Comparison of ENCODE assay signal across 9 mouse cellular contexts in genomic region chrX:21334499-21335032, GRCm38 (mm10).
DNase-seq lines count a peak whose midpoint lies in the region; ATAC-seq and TF ChIP-seq lines count a peak whose summit lies in the region.
"Had no signal": no experiment of that assay in that cellular context is flagged by ENCODE, and none has a peak within 500 bp of the region (broad histone marks: within the 10 kb centered on the region; RNA-seq: fewer than 3 reads in every experiment).

No protein-coding gene starts in this region.

- no peak for DNase-seq in lung, adult 2 months
- DNase-seq in lung, postnatal 25 days (ENCODE audit: low spot score), result no peak
- peak; percentile 40 for DNase-seq in midbrain, postnatal 0 days (ENCODE audit: low spot score)
- DNase-seq in left cerebral cortex, postnatal 36 days (ENCODE audit: low spot score in 2 of 2), result no peak
- no peak for DNase-seq in thymus, postnatal 10 days (ENCODE audit: low spot score in 2 of 2)

- H3K9ac ChIP-seq in embryonic facial prominence, embryonic 15.5 days, result no peak overlapping the region
- peak overlapping the region; percentile 38; the same call in 1 of the 2 replicates for H3K9ac ChIP-seq in kidney, embryonic 16.5 days (replicated peaks; ENCODE audit: low read length)
- no peak overlapping the region for H3K9ac ChIP-seq in midbrain, postnatal 0 days (replicated peaks; ENCODE audit: low read length, poor library complexity, severe bottlenecking)

- H3K4me2 ChIP-seq in embryonic facial prominence, embryonic 15.5 days (replicated peaks), result peak overlapping the region; percentile 40
- H3K4me2 ChIP-seq in kidney, embryonic 16.5 days (replicated peaks; ENCODE audit: low read depth, low read length), result peak overlapping the region; percentile 46
- peak overlapping the region; percentile 19 for H3K4me2 ChIP-seq in midbrain, postnatal 0 days (ENCODE audit: low read depth, low read length, poor library complexity, severe bottlenecking)

- no peaks in the 10 kb centered on the region for H3K27me3 ChIP-seq in embryonic facial prominence, embryonic 15.5 days
- H3K27me3 ChIP-seq in kidney, embryonic 16.5 days (ENCODE audit: insufficient read depth, low read length), result no peaks in the 10 kb centered on the region
- H3K27me3 ChIP-seq in midbrain, postnatal 0 days (ENCODE audit: insufficient read depth, low read length), result no peaks in the 10 kb centered on the region

- no peak for ATAC-seq in embryonic facial prominence, embryonic 15.5 days (ENCODE audit: insufficient number of reproducible peaks, low FRiP score, low TSS enrichment, low read depth)
- ATAC-seq in kidney, embryonic 16.5 days (ENCODE audit: low FRiP score, low TSS enrichment), result no peak; the same call in 1 of the 2 replicates
- no peak for ATAC-seq in midbrain, postnatal 0 days (ENCODE audit: low FRiP score)
- no peak for ATAC-seq in cerebellum, adult (ENCODE audit: insufficient number of reproducible peaks, low FRiP score, low TSS enrichment)

- intact Hi-C loops in left cerebral cortex, postnatal 36 days (cut with DNase I), result no loop called here

- peak overlapping the region; percentile 44 for H3K4me3 ChIP-seq in lung, adult 2 months (replicated peaks; ENCODE audit: extremely low read depth, low read depth, low read length)
- H3K4me3 ChIP-seq in embryonic facial prominence, embryonic 15.5 days (replicated peaks), result peak overlapping the region; percentile 41
- H3K4me3 ChIP-seq in kidney, embryonic 16.5 days (ENCODE audit: low read length), result peak overlapping the region; percentile 49
- H3K4me3 ChIP-seq in midbrain, postnatal 0 days (ENCODE audit: low read depth, low read length), result peak overlapping the region; percentile 32

- H3K4me1 ChIP-seq in lung, adult 2 months (ENCODE audit: control insufficient read depth, insufficient read depth, low read length), result no peaks in the 10 kb centered on the region
- no peaks in the 10 kb centered on the region for H3K4me1 ChIP-seq in embryonic facial prominence, embryonic 15.5 days
- no peaks in the 10 kb centered on the region for H3K4me1 ChIP-seq in kidney, embryonic 16.5 days (ENCODE audit: insufficient read depth, low read length)
- H3K4me1 ChIP-seq in midbrain, postnatal 0 days (ENCODE audit: insufficient read depth, low read length), result no peaks in the 10 kb centered on the region

- H3K36me3 ChIP-seq in embryonic facial prominence, embryonic 15.5 days, result no peaks in the 10 kb centered on the region
- no peaks in the 10 kb centered on the region for H3K36me3 ChIP-seq in kidney, embryonic 16.5 days (ENCODE audit: insufficient read depth, low read length)
- H3K36me3 ChIP-seq in midbrain, postnatal 0 days (ENCODE audit: insufficient read depth, low read length), result no peaks in the 10 kb centered on the region

- no peak for TF ChIP-seq CTCF in lung, adult 2 months (IDR thresholded peaks at IDR 0.05; ENCODE audit: insufficient read depth, low read length)
- TF ChIP-seq CTCF in midbrain, postnatal 0 days (IDR thresholded peaks at IDR 0.05), result peak; percentile 66

- H3K9me3 ChIP-seq in embryonic facial prominence, embryonic 15.5 days (replicated peaks), result no peaks in the 10 kb centered on the region
- H3K9me3 ChIP-seq in kidney, embryonic 16.5 days (ENCODE audit: low read length), result no peaks in the 10 kb centered on the region
- H3K9me3 ChIP-seq in midbrain, postnatal 0 days (ENCODE audit: low read length), result no peaks in the 10 kb centered on the region

- H3K27ac ChIP-seq in embryonic facial prominence, embryonic 15.5 days (replicated peaks), result no peak overlapping the region
- no peak overlapping the region for H3K27ac ChIP-seq in kidney, embryonic 16.5 days (ENCODE audit: low read length)
- no peak overlapping the region for H3K27ac ChIP-seq in midbrain, postnatal 0 days (ENCODE audit: low read depth, low read length)
- H3K27ac ChIP-seq: macrophage had no signal

- TF ChIP-seq POLR2A in lung, adult 2 months (IDR thresholded peaks at IDR 0.05; ENCODE audit: borderline replicate concordance, extremely low read depth, low read depth, low read length), result no peak

- 43% methylated on average over 13 of the region's 13 CpGs for WGBS in lung, adult 2 months
- 33% methylated on average over 13 of the region's 13 CpGs for WGBS in embryonic facial prominence, embryonic 15.5 days
- WGBS in kidney, embryonic 16.5 days, result 32% methylated on average over 13 of the region's 13 CpGs
- WGBS in midbrain, postnatal 0 days, result 35% methylated on average over 13 of the region's 13 CpGs
